8 mouse cellular contexts compared by ENCODE assay signal in genomic region chr6:137647646-137648045, GRCm38 (mm10). TPM values are rescaled to one million over a fixed set of nuclear protein-coding genes. Genes with fewer than 3 reads are reported as not detected.
DNase-seq lines count a peak whose midpoint lies in the region; ATAC-seq and TF ChIP-seq lines count a peak whose summit lies in the region.

No protein-coding gene starts in this region.

- H3K36me3 ChIP-seq in ES-Bruce4 (ENCODE audit: control insufficient read depth, insufficient read depth, low read length, poor library complexity, severe bottlenecking), result no peaks in the 10 kb centered on the region
- H3K36me3 ChIP-seq in heart, embryonic 12.5 days, result no peaks in the 10 kb centered on the region
- no peaks in the 10 kb centered on the region for H3K36me3 ChIP-seq in liver, embryonic 16.5 days (ENCODE audit: control insufficient read depth, insufficient read depth)

- DNase-seq in heart, adult 11 months, result peak; percentile 89
- DNase-seq in heart, postnatal 25 days (ENCODE audit: low spot score), result no peak
- no peak for DNase-seq in frontal cortex, postnatal 25 days (ENCODE audit: low spot score in 2 of 2)
- no peak for DNase-seq in ovary, postnatal 36 days (ENCODE audit: low spot score)
- DNase-seq in testis, postnatal 10 days (ENCODE audit: low spot score), result no peak

- H3K9ac ChIP-seq in ES-Bruce4 (ENCODE audit: low read depth, poor library complexity, severe bottlenecking), result peak overlapping the region; percentile 92
- H3K9ac ChIP-seq in heart, embryonic 12.5 days, result 0 out of 2 replicates have a peak overlapping the region, but pooled peaks have one; percentile 94
- no peak overlapping the region for H3K9ac ChIP-seq in liver, embryonic 16.5 days (ENCODE audit: low read depth, low read length)

- no peak overlapping the region for H3K27ac ChIP-seq in ES-Bruce4 (ENCODE audit: insufficient read depth, low read length)
- no peak overlapping the region for H3K27ac ChIP-seq in heart, embryonic 12.5 days (ENCODE audit: poor library complexity, severe bottlenecking)
- no peak overlapping the region for H3K27ac ChIP-seq in liver, embryonic 16.5 days (ENCODE audit: low read length)

- TF ChIP-seq POLR2A in ES-Bruce4 (IDR thresholded peaks at IDR 0.05; ENCODE audit: insufficient read depth, low read length), result no peak

- TF ChIP-seq EP300 in ES-Bruce4 (IDR thresholded peaks at IDR 0.05; ENCODE audit: insufficient read depth, low read depth, low read length), result no peak

- intact Hi-C loops in heart, postnatal 25 days (cut with DNase I), result loop anchor here (2.0 to 5.0 kb wide), 4 partner anchors 77 to 190 kb away; no protein-coding TSS in a partner anchor

- no peak for ATAC-seq in heart, embryonic 12.5 days (ENCODE audit: insufficient number of reproducible peaks, low FRiP score)
- ATAC-seq in liver, embryonic 16.5 days (ENCODE audit: low read depth), result no peak

- no peak overlapping the region for H3K4me3 ChIP-seq in ES-Bruce4 (ENCODE audit: low read depth, low read length)
- peak overlapping the region; percentile 97 for H3K4me3 ChIP-seq in heart, embryonic 12.5 days
- H3K4me3 ChIP-seq in liver, embryonic 16.5 days (ENCODE audit: low read depth, low read length), result peak overlapping the region; percentile 58; the same call in 1 of the 2 replicates

- peak overlapping the region; percentile 100 for H3K4me2 ChIP-seq in heart, embryonic 12.5 days
- H3K4me2 ChIP-seq in liver, embryonic 16.5 days (ENCODE audit: low read depth, low read length), result peak overlapping the region; percentile 59

- H3K9me3 ChIP-seq in ES-Bruce4 (replicated peaks; ENCODE audit: control insufficient read depth, insufficient read depth, low read length, poor library complexity, severe bottlenecking), result no peaks in the 10 kb centered on the region
- 0 out of 2 replicates have a peak, but pooled peaks cover 2% of the 10 kb centered on the region for H3K9me3 ChIP-seq in heart, embryonic 12.5 days (replicated peaks)
- H3K9me3 ChIP-seq in liver, embryonic 16.5 days (replicated peaks; ENCODE audit: control insufficient read depth, low read length), result no peaks in the 10 kb centered on the region

- 22% methylated on average over 10 of the region's 10 CpGs for WGBS in heart, embryonic 12.5 days
- 20% methylated on average over 10 of the region's 10 CpGs for WGBS in liver, embryonic 16.5 days (ENCODE audit: insufficient replicate concordance)

- peaks cover 2% of the 10 kb centered on the region; the same call in 1 of the 2 replicates for H3K27me3 ChIP-seq in ES-Bruce4 (ENCODE audit: control insufficient read depth, insufficient read depth, low read length, poor library complexity, severe bottlenecking)
- peaks cover 5% of the 10 kb centered on the region; the same call in 1 of the 2 replicates for H3K27me3 ChIP-seq in heart, embryonic 12.5 days (replicated peaks)
- peaks cover 28% of the 10 kb centered on the region for H3K27me3 ChIP-seq in liver, embryonic 16.5 days (ENCODE audit: control insufficient read depth, insufficient read depth, low read depth, low read length)

- no peak for TF ChIP-seq CTCF in ES-Bruce4 (IDR thresholded peaks at IDR 0.05; ENCODE audit: low read depth, low read length)

- H3K4me1 ChIP-seq in ES-Bruce4 (ENCODE audit: control insufficient read depth, insufficient read depth, low read length), result peaks cover 1% of the 10 kb centered on the region
- H3K4me1 ChIP-seq in heart, embryonic 12.5 days (replicated peaks), result 0 out of 2 replicates have a peak, but pooled peaks cover 7% of the 10 kb centered on the region
- H3K4me1 ChIP-seq in liver, embryonic 16.5 days (ENCODE audit: control insufficient read depth, low read depth, low read length), result no peaks in the 10 kb centered on the region

RNA-seq across cellular contexts. Expression of gene Eps8, which starts 7.0 kb away (rescaled TPM):
- 10 to 100 TPM; 14.0 to 17.9 TPM for total RNA-seq in heart, postnatal 25 days (2021)
- 17.7 and 25.2 TPM in 2 replicates for polyA plus RNA-seq in ES-Bruce4 (2011; ENCODE audit: insufficient read depth, insufficient read length, low read depth, missing spikeins)
- 16.2 and 18.4 TPM in 2 replicates for polyA plus RNA-seq in heart, embryonic 12.5 days (2016; fragmentation: Nextera tagmentation; extraction: Ambion mirVana)
- 2.3 and 3.7 TPM in 2 replicates for polyA plus RNA-seq in liver, embryonic 16.5 days (2015; fragmentation: Nextera tagmentation; extraction: Ambion mirVana)
